Mouse (Mus musculus) lung, adult 2 months (tissue): ENCODE results near the gene Runx2.

Experiments
- CTCF ChIP-seq: fragments of 200-500 bp; IDR thresholded peaks from 2 replicates; pipeline ENCODE4 v1.5.1; 2011; ENCODE audit warnings: mild to moderate bottlenecking, low read length, control low read depth; ENCODE audit not compliant: insufficient read depth
- POLR2A ChIP-seq: fragments of 200-500 bp; IDR thresholded peaks from 2 replicates; pipeline ENCODE4 v1.6.1; 2011; ENCODE audit warnings: low read depth, mild to moderate bottlenecking, control low read depth, low read length, borderline replicate concordance; ENCODE audit errors: extremely low read depth

GRCm38 (mm10) chr17:44778141-44778540 is 36.5 kb downstream of the Runx2 start:
- no peak for TF ChIP-seq CTCF
- no peak for TF ChIP-seq POLR2A
